Mouse (Mus musculus) hindbrain, embryonic 13.5 days (tissue): ENCODE measurements around the gene Gm16503. TPM values are rescaled to one million over a fixed set of nuclear protein-coding genes. Genes with fewer than 3 reads are reported as not detected.
"Not testable (repeated sequence)": the region's sequence is repeated elsewhere in the genome, so short reads cannot be mapped to it uniquely, and the experiment has no call there.

Source experiments
- ATAC-seq: fragments of 200-750 bp; cut with Nextera tagmentation; 2 replicates; pipeline ENCODE4 v1.8.0; 2017; ENCODE audit warnings: moderate TSS enrichment; ENCODE audit not compliant: low FRiP score
- H3K27ac ChIP-seq: fragments of 300-500 bp; sonication (generic); 2 replicates; pipeline ENCODE4 v1.5.1; 2015; ENCODE audit warnings: inconsistent platforms, mild to moderate bottlenecking, moderate library complexity
- H3K27me3 ChIP-seq: fragments of 300-500 bp; sonication (generic); 2 replicates; pipeline ENCODE4 v1.6.1; 2015; ENCODE audit warnings: mild to moderate bottlenecking, inconsistent platforms
- H3K36me3 ChIP-seq: fragments of 300-500 bp; sonication (generic); 2 replicates; pipeline ENCODE4 v1.6.1; 2015; ENCODE audit warnings: mild to moderate bottlenecking, inconsistent platforms
- H3K4me1 ChIP-seq: fragments of 300-500 bp; sonication (generic); replicated peaks from 2 replicates; pipeline ENCODE4 v1.6.1; 2015; ENCODE audit warnings: inconsistent platforms
- H3K4me2 ChIP-seq: fragments of 300-500 bp; sonication (generic); 2 replicates; pipeline ENCODE4 v1.6.1; 2015; ENCODE audit warnings: inconsistent platforms, mild to moderate bottlenecking, moderate library complexity
- H3K4me3 ChIP-seq: fragments of 300-500 bp; sonication (generic); 2 replicates; pipeline ENCODE4 v1.5.1; 2015; ENCODE audit warnings: mild to moderate bottlenecking, inconsistent platforms
- H3K9ac ChIP-seq: fragments of 300-500 bp; sonication (generic); 2 replicates; pipeline ENCODE4 v1.6.1; 2015; ENCODE audit warnings: mild to moderate bottlenecking, inconsistent platforms
- H3K9me3 ChIP-seq: fragments of 300-500 bp; sonication (generic); 2 replicates; pipeline ENCODE4 v1.6.1; 2016; ENCODE audit warnings: inconsistent platforms
- WGBS: fragments of 180-500 bp; shearing (Covaris S2); methylation state at CpG from one replicate; pipeline ENCODE4 v1.1.7; 2015; 5-methylcytosine and 5-hydroxymethylcytosine counted together
- polyA plus RNA-seq: library from polyadenylated mRNA; unstranded; fragments of >200 nt; fragmentation: Nextera tagmentation; extraction: Ambion mirVana; gene quantifications from 2 replicates; pipeline ENCODE4 v1.2.1, GENCODE M21; 2015

Gm16503 gene
- polyA plus RNA-seq, 1 experiment from 2014 or later: 0.68 TPM

GRCm38 (mm10) chr4:147556921-147557320 is 16.9 kb downstream of the Gm16503 start:
- not testable (repeated sequence) for H3K27ac ChIP-seq, ATAC-seq, H3K4me3 ChIP-seq, H3K4me1 ChIP-seq, H3K27me3 ChIP-seq, H3K36me3 ChIP-seq, H3K4me2 ChIP-seq, H3K9ac ChIP-seq
- 64% methylated on average over 1 of the region's 1 CpGs for whole genome bisulfite sequencing
- H3K9me3 ChIP-seq: peaks cover 16% of the 10 kb centered on the region

- H3K9ac ChIP-seq, H3K27me3 ChIP-seq, H3K4me1 ChIP-seq, H3K27ac ChIP-seq, ATAC-seq, H3K4me3 ChIP-seq, H3K36me3 ChIP-seq, H3K4me2 ChIP-seq: not testable (repeated sequence)
- H3K9me3 ChIP-seq: peaks cover 10% of the 10 kb centered on the region
Observed at GRCm38 (mm10) chr4:147558011-147558410, 18.0 kb downstream of the Gm16503 start.

DNA sequence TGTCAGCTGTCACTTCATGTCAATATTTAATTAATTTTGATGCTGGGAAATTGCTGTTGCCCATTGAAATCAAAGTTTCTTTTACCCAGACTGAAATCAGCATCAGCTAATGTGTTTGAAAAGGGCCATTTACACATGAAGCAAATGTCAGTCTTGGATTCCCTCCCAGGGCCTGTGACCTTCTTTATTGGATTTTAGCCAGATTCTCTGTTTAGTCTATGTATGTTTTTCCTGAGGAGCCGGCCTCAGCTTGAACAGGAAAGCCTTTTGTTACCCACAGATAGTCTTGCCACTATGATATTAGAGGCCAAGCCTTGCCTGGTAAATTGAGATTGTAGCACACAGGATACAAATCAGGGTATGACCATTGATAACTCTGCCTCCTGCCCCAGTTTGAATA is 19.1 kb downstream of the Gm16503 start:
- not testable (repeated sequence) for H3K36me3 ChIP-seq, H3K9me3 ChIP-seq, H3K4me2 ChIP-seq, H3K4me3 ChIP-seq, H3K9ac ChIP-seq, ATAC-seq, H3K4me1 ChIP-seq, H3K27me3 ChIP-seq, H3K27ac ChIP-seq
- 61% methylated on average over 1 of the region's 1 CpGs for WGBS

GRCm38 (mm10) chr4:147565426-147566220 is 25.6 kb downstream of the Gm16503 start:
- Histone ChIP-seq H3K9ac (no peak overlapping the region), H3K4me2 (no peak overlapping the region), H3K9me3 (peaks cover 22% of the 10 kb centered on the region), H3K4me1 (no peaks in the 10 kb centered on the region), H3K27me3 (no peaks in the 10 kb centered on the region), H3K27ac (no peak overlapping the region), H3K36me3 (no peaks in the 10 kb centered on the region), H3K4me3 (no peak overlapping the region)
- no peak for ATAC-seq
- WGBS: 74% methylated on average over 6 of the region's 6 CpGs

DNA sequence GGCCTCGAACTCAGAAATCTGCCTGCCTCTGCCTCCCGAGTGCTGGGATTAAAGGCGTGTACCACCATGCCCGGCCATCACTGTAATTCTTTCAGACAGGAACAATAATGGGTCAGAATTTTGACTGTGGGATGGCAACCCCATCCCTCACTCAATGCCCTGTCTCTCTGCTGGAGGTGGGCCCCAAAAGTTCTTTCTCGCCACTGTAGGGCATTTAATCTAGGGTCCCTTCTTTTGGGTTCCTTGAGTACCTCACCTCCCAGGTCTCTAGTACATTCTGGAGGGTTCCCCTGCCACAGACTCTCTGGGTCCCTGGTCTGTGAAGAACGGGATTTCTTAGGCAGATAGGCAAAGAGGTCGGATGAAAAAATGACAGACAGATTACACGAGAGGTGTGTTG is 31.1 kb downstream of the Gm16503 start:
- H3K9ac ChIP-seq, H3K36me3 ChIP-seq, H3K4me2 ChIP-seq, H3K27me3 ChIP-seq, H3K27ac ChIP-seq, H3K4me3 ChIP-seq, H3K4me1 ChIP-seq, ATAC-seq: not testable (repeated sequence)
- 89% methylated on average over 8 of the region's 8 CpGs for WGBS
- peaks cover 22% of the 10 kb centered on the region for H3K9me3 ChIP-seq

DNA sequence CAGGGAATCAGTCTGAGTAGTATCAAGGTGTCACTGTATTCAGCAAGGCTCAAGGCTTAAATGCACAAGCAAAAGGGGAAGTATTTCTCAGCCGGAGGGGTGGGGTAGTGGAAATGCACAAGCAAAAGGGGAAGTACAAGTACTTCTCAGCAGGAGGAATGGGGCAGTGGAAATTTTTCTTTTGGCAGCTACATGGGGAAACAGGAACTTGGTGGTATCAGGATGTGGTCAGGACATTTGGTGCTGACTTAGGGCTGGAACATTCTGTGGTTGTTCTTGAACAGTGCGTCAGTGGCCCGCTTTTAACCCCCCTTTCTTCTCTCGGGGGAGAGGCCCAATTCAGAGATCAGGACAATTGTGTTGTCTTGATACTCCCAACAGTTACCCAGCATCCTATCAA is 39.4 kb downstream of the Gm16503 start:
- H3K4me3 ChIP-seq, H3K4me2 ChIP-seq, H3K27ac ChIP-seq, H3K4me1 ChIP-seq, H3K9ac ChIP-seq, ATAC-seq, H3K27me3 ChIP-seq, H3K36me3 ChIP-seq: not testable (repeated sequence)
- H3K9me3 ChIP-seq: peaks cover 22% of the 10 kb centered on the region
- 91% methylated on average over 4 of the region's 4 CpGs for WGBS

DNA sequence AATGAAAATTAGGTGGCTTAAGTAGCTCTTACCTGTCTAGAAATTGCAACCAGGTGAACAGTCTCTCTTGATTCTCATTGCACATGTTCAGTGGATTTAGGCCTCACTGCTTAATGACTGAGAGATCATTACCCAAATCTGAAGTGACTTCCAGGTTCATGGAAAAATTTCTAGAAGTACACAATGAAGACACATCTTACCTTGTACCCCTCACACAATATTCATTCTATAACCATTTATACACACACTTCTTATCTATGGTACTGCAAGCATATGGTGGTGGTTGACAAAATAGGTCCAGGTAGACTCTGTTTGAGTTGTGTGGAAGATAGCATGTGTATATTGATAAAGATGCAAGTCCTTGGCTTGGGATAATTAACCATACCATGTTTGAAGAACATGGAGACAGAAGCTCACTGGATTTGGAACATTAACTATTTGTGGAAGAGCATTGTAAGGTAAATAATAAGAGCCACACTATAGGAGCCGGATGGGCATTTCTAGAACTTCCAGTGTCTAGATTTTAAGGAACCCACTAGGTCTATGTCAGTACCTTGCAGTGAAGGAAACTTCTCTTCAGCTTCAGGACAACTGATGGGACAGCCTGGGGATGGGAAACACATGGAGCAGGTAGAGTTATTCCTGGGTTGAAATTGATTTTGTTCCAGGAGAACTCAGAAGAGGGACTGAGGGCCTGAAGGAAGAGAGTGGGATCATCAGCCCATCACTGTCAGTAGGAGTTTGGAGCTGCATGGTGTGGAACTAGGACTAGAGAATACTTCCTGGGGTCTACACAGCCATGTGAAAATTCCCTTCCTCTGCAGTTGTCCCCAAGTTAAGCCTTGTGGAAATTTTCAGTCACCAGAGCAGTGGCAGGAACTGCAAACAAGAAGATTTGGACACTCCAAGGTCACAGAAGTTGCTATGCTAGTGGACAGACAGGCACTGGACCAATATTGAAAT is 46.8 kb downstream of the Gm16503 start:
- 65% methylated on average over 1 of the region's 1 CpGs for WGBS
- no peak overlapping the region for H3K4me2 ChIP-seq
- no peak overlapping the region for H3K9ac ChIP-seq
- H3K27me3 ChIP-seq: no peaks in the 10 kb centered on the region
- no peak overlapping the region for H3K27ac ChIP-seq
- no peak for ATAC-seq
- H3K36me3 ChIP-seq: no peaks in the 10 kb centered on the region
- no peak overlapping the region for H3K4me3 ChIP-seq
- peaks cover 35% of the 10 kb centered on the region for H3K9me3 ChIP-seq
- H3K4me1 ChIP-seq: no peaks in the 10 kb centered on the region

Other genes starting within 250 kb of the Gm16503 start
- gene Zfp988, start 234.5 kb upstream of the Gm16503 start, polyA plus RNA-seq: 0.09 and 0.22 TPM in 2 replicates
- not detected in 2 replicates for gene Zfp978, start 178.9 kb upstream of the Gm16503 start, polyA plus RNA-seq
- 3.4 and 4.8 TPM in 2 replicates for gene Zfp982, start 47.8 kb upstream of the Gm16503 start, polyA plus RNA-seq
- 0.06 TPM in 1 of 2 replicates, not detected in the other for gene Zfp985, start 13.1 kb downstream of the Gm16503 start, polyA plus RNA-seq
- gene Zfp979, start 102.3 kb downstream of the Gm16503 start, polyA plus RNA-seq: 1.6 and 2.2 TPM in 2 replicates
- not detected in 2 replicates for gene Zfp534, start 162.3 kb downstream of the Gm16503 start, polyA plus RNA-seq